Mouse (Mus musculus): ENCODE data around the gene Pfkp. TPM values are rescaled to one million over a fixed set of nuclear protein-coding genes. Genes with fewer than 3 reads are reported as not detected.

Pfkp gene
- total and polyA plus RNA-seq, 3 experiments, result 47.2 to 67.4 (median 48.1) TPM

GRCm38 (mm10) chr13:6565571-6565970 lies 83.0 kb downstream of the Pfkp start:
- Histone ChIP-seq H3K4me3 (no peak overlapping the region), H3K79me2 (replicated peaks; ENCODE audit: control insufficient read depth, insufficient read depth, low read length) (no peaks in the 10 kb centered on the region), H3K27me3 (ENCODE audit: control insufficient read depth, insufficient read depth, low read length) (no peaks in the 10 kb centered on the region), H3K4me1 (ENCODE audit: control insufficient read depth, insufficient read depth, low read length) (no peaks in the 10 kb centered on the region), H3K9ac (ENCODE audit: low read depth, low read length) (no peak overlapping the region), H3K36me3 (ENCODE audit: control insufficient read depth, insufficient read depth, low read length) (no peaks in the 10 kb centered on the region), H3K27ac (no peak overlapping the region)
- TF ChIP-seq EP300 (IDR thresholded peaks at IDR 0.05; ENCODE audit: insufficient read depth, low read depth, low read length) (no peak), CTCF (IDR thresholded peaks at IDR 0.05) (no peak), POLR2A (IDR thresholded peaks at IDR 0.05; ENCODE audit: insufficient read depth, low read depth, low read length) (no peak)
- WGBS, result 69% methylated on average over 5 of the region's 5 CpGs
- intact Hi-C loops (cut with DNase I), result no loop called here
- DNase-seq, result no peak

DNA sequence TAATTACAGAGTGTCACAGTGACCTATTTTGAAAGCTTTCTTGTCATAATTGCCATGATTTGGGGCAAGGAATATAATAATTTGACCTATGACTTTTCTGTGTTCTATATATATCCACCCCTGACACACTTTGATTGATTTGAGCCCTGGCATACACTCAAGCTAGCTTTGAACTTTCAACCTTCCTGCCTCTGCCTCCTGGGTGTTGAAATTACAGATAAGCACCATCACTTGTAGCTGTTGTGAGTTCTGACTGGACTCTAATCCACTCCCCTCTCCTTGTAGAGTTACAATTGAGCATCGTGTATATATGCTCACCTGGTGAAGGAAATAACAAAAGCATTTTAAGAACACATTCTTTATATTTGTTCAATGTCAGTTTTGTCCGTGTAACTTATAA lies 86.2 kb downstream of the Pfkp start:
- intact Hi-C loops (cut with DNase I), result no loop called here
- Histone ChIP-seq H3K36me3 (ENCODE audit: control insufficient read depth, insufficient read depth, low read length) (no peaks in the 10 kb centered on the region), H3K4me3 (no peak overlapping the region), H3K4me1 (ENCODE audit: control insufficient read depth, insufficient read depth, low read length) (no peaks in the 10 kb centered on the region), H3K79me2 (replicated peaks; ENCODE audit: control insufficient read depth, insufficient read depth, low read length) (no peaks in the 10 kb centered on the region), H3K27ac (no peak overlapping the region), H3K27me3 (ENCODE audit: control insufficient read depth, insufficient read depth, low read length) (no peaks in the 10 kb centered on the region), H3K9ac (ENCODE audit: low read depth, low read length) (no peak overlapping the region)
- TF ChIP-seq EP300 (IDR thresholded peaks at IDR 0.05; ENCODE audit: insufficient read depth, low read depth, low read length) (no peak), POLR2A (IDR thresholded peaks at IDR 0.05; ENCODE audit: insufficient read depth, low read depth, low read length) (no peak), CTCF (IDR thresholded peaks at IDR 0.05) (no peak)
- no peak for DNase-seq
- 73% methylated on average over 2 of the region's 2 CpGs for WGBS

GRCm38 (mm10) chr13:6557771-6558170 lies 90.8 kb downstream of the Pfkp start:
- WGBS, result 76% methylated on average over 7 of the region's 7 CpGs
- no peak for TF ChIP-seq POLR2A (IDR thresholded peaks at IDR 0.05; ENCODE audit: insufficient read depth, low read depth, low read length)
- no peaks in the 10 kb centered on the region for H3K27me3 ChIP-seq (ENCODE audit: control insufficient read depth, insufficient read depth, low read length)
- DNase-seq, result no peak
- no peak overlapping the region for H3K9ac ChIP-seq (ENCODE audit: low read depth, low read length)
- no peaks in the 10 kb centered on the region for H3K79me2 ChIP-seq (replicated peaks; ENCODE audit: control insufficient read depth, insufficient read depth, low read length)
- no peak overlapping the region for H3K4me3 ChIP-seq
- H3K4me1 ChIP-seq (ENCODE audit: control insufficient read depth, insufficient read depth, low read length), result no peaks in the 10 kb centered on the region
- H3K36me3 ChIP-seq (ENCODE audit: control insufficient read depth, insufficient read depth, low read length), result no peaks in the 10 kb centered on the region
- no peak overlapping the region for H3K27ac ChIP-seq
- intact Hi-C loops (cut with DNase I), result no loop called here

- no peak for DNase-seq
- H3K27ac ChIP-seq, result no peak overlapping the region
- intact Hi-C loops (cut with DNase I), result no loop called here
- WGBS, result 95% methylated on average over 11 of the region's 11 CpGs
- H3K27me3 ChIP-seq (ENCODE audit: control insufficient read depth, insufficient read depth, low read length), result no peaks in the 10 kb centered on the region
- TF ChIP-seq EP300 (IDR thresholded peaks at IDR 0.05; ENCODE audit: insufficient read depth, low read depth, low read length) (no peak), CTCF (IDR thresholded peaks at IDR 0.05) (no peak), POLR2A (IDR thresholded peaks at IDR 0.05; ENCODE audit: insufficient read depth, low read depth, low read length) (no peak)
- no peak overlapping the region for H3K9ac ChIP-seq (ENCODE audit: low read depth, low read length)
- no peaks in the 10 kb centered on the region for H3K79me2 ChIP-seq (replicated peaks; ENCODE audit: control insufficient read depth, insufficient read depth, low read length)
- no peaks in the 10 kb centered on the region for H3K36me3 ChIP-seq (ENCODE audit: control insufficient read depth, insufficient read depth, low read length)
- no peaks in the 10 kb centered on the region for H3K4me1 ChIP-seq (ENCODE audit: control insufficient read depth, insufficient read depth, low read length)
- no peak overlapping the region for H3K4me3 ChIP-seq
Observed at GRCm38 (mm10) chr13:6555656-6556055, 92.9 kb downstream of the Pfkp start.

- Histone ChIP-seq H3K79me2 (replicated peaks; ENCODE audit: control insufficient read depth, insufficient read depth, low read length) (no peaks in the 10 kb centered on the region), H3K36me3 (ENCODE audit: control insufficient read depth, insufficient read depth, low read length) (no peaks in the 10 kb centered on the region), H3K4me3 (no peak overlapping the region), H3K27ac (no peak overlapping the region), H3K9ac (ENCODE audit: low read depth, low read length) (no peak overlapping the region), H3K4me1 (ENCODE audit: control insufficient read depth, insufficient read depth, low read length) (no peaks in the 10 kb centered on the region), H3K27me3 (ENCODE audit: control insufficient read depth, insufficient read depth, low read length) (no peaks in the 10 kb centered on the region)
- peak; percentile 40 for TF ChIP-seq CTCF (IDR thresholded peaks at IDR 0.05)
- no peak for TF ChIP-seq EP300 (IDR thresholded peaks at IDR 0.05; ENCODE audit: insufficient read depth, low read depth, low read length)
- no peak for TF ChIP-seq POLR2A (IDR thresholded peaks at IDR 0.05; ENCODE audit: insufficient read depth, low read depth, low read length)
- WGBS, result 79% methylated on average over 2 of the region's 2 CpGs
- intact Hi-C loops (cut with DNase I), result no loop called here
- no peak for DNase-seq
Observed at GRCm38 (mm10) chr13:6553708-6554107, 94.9 kb downstream of the Pfkp start.

DNA sequence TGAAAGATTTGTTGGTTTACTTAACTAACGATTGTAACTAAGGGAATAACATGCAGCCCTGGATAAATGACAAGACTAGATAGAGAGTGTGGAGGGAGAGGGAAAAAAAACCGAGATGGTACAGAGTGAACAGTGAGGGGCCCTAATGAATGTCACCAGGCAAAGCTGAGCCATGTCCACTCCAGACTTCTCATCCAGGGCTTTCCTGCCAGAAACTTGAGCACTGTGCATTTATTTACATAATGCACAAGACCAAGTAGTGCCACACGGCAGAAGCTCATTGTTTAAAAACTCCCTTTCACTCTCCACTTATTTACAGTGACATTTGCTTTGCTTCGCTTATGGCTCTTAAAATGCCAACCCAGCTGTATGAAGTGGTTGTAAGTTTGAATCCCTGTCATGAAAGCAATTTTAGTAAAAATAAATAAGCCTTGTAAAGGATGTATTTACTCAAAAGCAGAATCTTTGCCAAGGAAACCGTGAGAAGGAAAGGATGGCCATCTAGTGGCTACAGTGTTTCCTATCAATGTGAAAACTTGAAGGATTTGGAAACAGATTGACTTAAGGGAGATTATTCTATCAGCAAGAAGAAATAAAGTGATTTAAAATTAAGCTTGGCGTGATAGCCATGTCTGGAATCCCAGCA lies 113.2 kb downstream of the Pfkp start:
- 53% methylated on average over 6 of the region's 6 CpGs for WGBS
- no peak overlapping the region for H3K4me3 ChIP-seq
- no peaks in the 10 kb centered on the region for H3K36me3 ChIP-seq (ENCODE audit: control insufficient read depth, insufficient read depth, low read length)
- H3K79me2 ChIP-seq (replicated peaks; ENCODE audit: control insufficient read depth, insufficient read depth, low read length), result no peaks in the 10 kb centered on the region
- no peaks in the 10 kb centered on the region for H3K27me3 ChIP-seq (ENCODE audit: control insufficient read depth, insufficient read depth, low read length)
- TF ChIP-seq EP300 (IDR thresholded peaks at IDR 0.05; ENCODE audit: insufficient read depth, low read depth, low read length) (no peak), POLR2A (IDR thresholded peaks at IDR 0.05; ENCODE audit: insufficient read depth, low read depth, low read length) (no peak), CTCF (IDR thresholded peaks at IDR 0.05) (peak; percentile 65)
- no peak overlapping the region for H3K9ac ChIP-seq (ENCODE audit: low read depth, low read length)
- no peak overlapping the region for H3K27ac ChIP-seq
- intact Hi-C loops (cut with DNase I), result no loop called here
- H3K4me1 ChIP-seq (ENCODE audit: control insufficient read depth, insufficient read depth, low read length), result no peaks in the 10 kb centered on the region; the same call in 1 of the 2 replicates
- no peak for DNase-seq

Measured in heart, adult 2 months (tissue).